Mouse (Mus musculus) heart, embryonic 15.5 days (tissue): ENCODE measurements at regions not wholly inside any gene's neighbourhood (a gene's known extent, or its start where the extent isn't known, plus 50 kb on each side); places are given as distances from the start of the nearest gene placed in this dataset.
A peak's percentile ranks its signal among the peaks of the same experiment; 100 is the strongest.

Experiments
- ATAC-seq: fragments of 200-750 bp; cut with Nextera tagmentation; replicated peaks from 2 replicates; pipeline ENCODE4 v1.8.0; 2017; ENCODE audit warnings: low read depth, moderate TSS enrichment; ENCODE audit not compliant: insufficient number of reproducible peaks, insufficient read depth, low FRiP score
- H3K27ac ChIP-seq: fragments of 300-500 bp; sonication (generic); 2 replicates; pipeline ENCODE4 v1.5.1; 2015; ENCODE audit warnings: mild to moderate bottlenecking, inconsistent platforms
- H3K27me3 ChIP-seq: fragments of 300-500 bp; sonication (generic); 2 replicates; pipeline ENCODE4 v1.6.1; 2015; ENCODE audit warnings: inconsistent platforms
- H3K36me3 ChIP-seq: fragments of 300-500 bp; sonication (generic); 2 replicates; pipeline ENCODE4 v1.6.1; 2015; ENCODE audit warnings: mild to moderate bottlenecking, inconsistent platforms
- H3K4me1 ChIP-seq: fragments of 300-500 bp; sonication (generic); replicated peaks from 2 replicates; pipeline ENCODE4 v1.6.1; 2015; ENCODE audit warnings: inconsistent platforms
- H3K4me2 ChIP-seq: fragments of 300-500 bp; sonication (generic); 2 replicates; pipeline ENCODE4 v1.6.1; 2015; ENCODE audit warnings: inconsistent platforms, mild to moderate bottlenecking, moderate library complexity
- H3K4me3 ChIP-seq: fragments of 300-500 bp; sonication (generic); 2 replicates; pipeline ENCODE4 v1.5.1; 2015; ENCODE audit warnings: mild to moderate bottlenecking, inconsistent platforms
- H3K9ac ChIP-seq: fragments of 300-500 bp; sonication (generic); 2 replicates; pipeline ENCODE4 v1.6.1; 2015; ENCODE audit warnings: mild to moderate bottlenecking, inconsistent platforms
- H3K9me3 ChIP-seq: fragments of 300-500 bp; sonication (generic); replicated peaks from 2 replicates; pipeline ENCODE4 v1.6.1; 2016; ENCODE audit warnings: inconsistent platforms
- WGBS: fragments of 180-500 bp; shearing (Covaris S2); methylation state at CpG from one replicate; pipeline ENCODE4 v1.1.7; 2015; ENCODE audit warnings: mixed read lengths; 5-methylcytosine and 5-hydroxymethylcytosine counted together

DNA sequence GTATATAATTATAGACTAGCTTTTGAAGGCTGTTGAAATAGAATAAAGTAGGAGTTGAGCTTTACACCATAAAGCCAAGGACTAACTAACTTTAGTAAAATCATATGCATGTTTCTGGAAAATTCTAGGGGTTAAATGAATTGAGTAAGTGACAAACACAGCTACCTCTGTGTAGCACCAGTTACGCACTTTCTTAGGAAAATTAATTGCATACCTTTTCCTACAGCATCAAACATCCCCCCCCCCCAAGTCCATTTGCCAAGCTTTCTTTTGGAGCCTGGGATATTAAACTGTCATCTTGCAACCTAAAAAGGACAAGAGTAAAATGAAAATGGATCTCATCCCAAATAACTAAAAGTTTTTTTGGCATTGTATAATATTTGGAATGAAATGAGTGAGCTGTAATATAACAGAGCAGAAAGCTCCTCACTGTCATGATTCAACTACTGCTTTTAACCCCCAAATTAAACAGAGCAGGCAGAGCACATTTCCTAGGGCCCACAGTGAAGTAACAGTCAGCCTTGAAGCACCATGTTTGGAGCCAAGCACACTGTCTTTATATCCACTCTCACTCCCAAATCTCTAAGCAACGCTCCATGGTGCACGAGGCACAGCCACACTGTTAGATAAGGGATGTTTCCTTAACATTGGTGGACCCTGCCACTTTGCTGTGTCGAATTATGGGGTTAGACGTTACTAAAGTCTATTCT is 210.9 kb upstream of the Rgmb start:
- H3K36me3 ChIP-seq = no peaks in the 10 kb centered on the region
- H3K4me3 ChIP-seq = no peak overlapping the region
- H3K9me3 ChIP-seq = no peaks in the 10 kb centered on the region
- no peaks in the 10 kb centered on the region for H3K27me3 ChIP-seq
- H3K4me1 ChIP-seq = 0 out of 2 replicates have a peak, but pooled peaks cover 3% of the 10 kb centered on the region
- H3K4me2 ChIP-seq = no peak overlapping the region
- no peak overlapping the region for H3K9ac ChIP-seq
- WGBS = 47% methylated on average over 5 of the region's 5 CpGs
- no peak overlapping the region for H3K27ac ChIP-seq
- no peak for ATAC-seq

DNA sequence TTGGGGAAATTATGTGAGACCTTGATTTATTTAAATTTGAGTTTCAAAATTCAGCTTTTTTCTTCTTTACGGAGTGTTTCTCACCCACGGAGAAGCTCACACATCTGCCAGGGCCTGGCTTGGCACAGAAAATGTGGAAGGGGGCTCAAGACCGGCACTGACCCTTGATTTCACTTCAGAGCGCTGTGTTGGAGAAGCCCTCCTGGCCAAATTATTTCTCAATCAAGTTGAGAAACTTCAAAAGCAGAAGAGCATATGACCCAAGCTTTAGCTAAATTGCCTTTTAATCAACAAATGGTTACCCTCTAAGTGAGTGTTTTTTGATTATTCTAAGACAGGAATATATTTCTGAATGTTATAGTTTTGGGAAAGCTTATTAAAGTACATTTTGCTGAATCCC is 197.2 kb upstream of the Rgmb start:
- ATAC-seq = no peak
- Histone ChIP-seq H3K9ac (no peak overlapping the region), H3K27me3 (no peaks in the 10 kb centered on the region), H3K36me3 (no peaks in the 10 kb centered on the region), H3K4me1 (no peaks in the 10 kb centered on the region), H3K4me2 (no peak overlapping the region), H3K9me3 (no peaks in the 10 kb centered on the region), H3K4me3 (no peak overlapping the region), H3K27ac (no peak overlapping the region)
- WGBS = 84% methylated on average over 4 of the region's 4 CpGs

DNA sequence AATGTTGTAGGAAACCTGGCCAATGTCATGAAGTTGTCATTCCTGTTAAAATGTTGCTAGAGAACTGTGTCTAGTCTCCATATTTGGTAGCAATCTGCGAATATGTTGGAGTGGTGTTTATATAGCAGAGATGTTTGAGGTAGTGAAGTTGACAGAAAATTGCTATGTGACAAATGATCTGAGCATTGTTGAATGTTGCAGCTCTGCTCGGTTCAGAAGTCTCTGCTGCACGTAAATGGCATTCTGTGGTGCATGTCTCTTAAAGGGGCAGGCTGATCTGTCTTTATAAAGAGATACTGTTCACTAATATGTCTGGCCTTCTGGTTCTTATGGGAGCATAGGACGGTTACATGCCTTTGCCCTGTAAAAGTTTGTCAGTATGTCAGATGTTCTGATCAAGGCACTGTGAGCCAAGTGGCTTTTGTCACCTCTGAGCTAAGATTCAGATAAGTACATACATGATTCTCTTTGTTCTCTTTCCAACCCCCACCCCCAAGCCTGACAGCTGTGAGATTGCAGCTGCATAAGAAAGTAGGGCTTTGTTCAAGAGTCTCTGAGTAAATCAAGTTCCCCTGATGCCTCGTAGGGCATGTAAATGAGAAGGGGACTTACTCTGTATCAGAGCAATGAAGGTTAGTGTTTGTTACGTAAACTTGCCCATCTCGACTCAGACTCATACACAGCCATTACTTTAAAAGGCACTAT is 174.2 kb upstream of the Rgmb start:
- no peaks in the 10 kb centered on the region for H3K36me3 ChIP-seq
- ATAC-seq = 0 out of 2 replicates have a peak, but pooled peaks have one; percentile 14
- 24% methylated on average over 7 of the region's 7 CpGs for WGBS
- peak overlapping the region; percentile 33; the same call in 1 of the 2 replicates for H3K27ac ChIP-seq
- no peak overlapping the region for H3K4me3 ChIP-seq
- no peak overlapping the region for H3K4me2 ChIP-seq
- H3K9me3 ChIP-seq = no peaks in the 10 kb centered on the region
- peaks cover 6% of the 10 kb centered on the region; the same call in 1 of the 2 replicates for H3K4me1 ChIP-seq
- no peak overlapping the region for H3K9ac ChIP-seq
- H3K27me3 ChIP-seq = no peaks in the 10 kb centered on the region

DNA sequence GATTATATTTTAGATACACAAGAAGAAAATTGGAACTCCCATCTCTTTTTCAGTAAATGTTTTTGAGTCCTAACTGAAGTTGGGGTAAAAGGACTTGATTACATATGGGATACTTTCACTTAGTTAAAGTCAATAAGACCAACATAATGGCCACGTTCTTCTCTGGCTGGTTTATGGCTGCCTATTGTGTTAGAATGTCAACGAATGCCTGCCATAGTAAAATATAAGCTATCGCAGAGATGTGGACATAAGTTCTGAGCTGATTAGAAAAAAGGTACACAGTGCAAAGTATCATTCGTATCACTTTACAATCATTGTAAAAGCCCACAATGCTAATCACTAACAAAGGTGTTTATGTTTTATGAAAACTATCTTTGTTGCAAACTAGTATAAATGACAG is 173.2 kb upstream of the Rgmb start:
- ATAC-seq = no peak
- H3K9ac ChIP-seq = no peak overlapping the region
- H3K4me1 ChIP-seq = peaks cover 6% of the 10 kb centered on the region; the same call in 1 of the 2 replicates
- no peak overlapping the region for H3K4me2 ChIP-seq
- 78% methylated on average over 4 of the region's 4 CpGs for WGBS
- no peaks in the 10 kb centered on the region for H3K36me3 ChIP-seq
- no peaks in the 10 kb centered on the region for H3K27me3 ChIP-seq
- H3K4me3 ChIP-seq = no peak overlapping the region
- H3K27ac ChIP-seq = no peak overlapping the region
- no peaks in the 10 kb centered on the region for H3K9me3 ChIP-seq

DNA sequence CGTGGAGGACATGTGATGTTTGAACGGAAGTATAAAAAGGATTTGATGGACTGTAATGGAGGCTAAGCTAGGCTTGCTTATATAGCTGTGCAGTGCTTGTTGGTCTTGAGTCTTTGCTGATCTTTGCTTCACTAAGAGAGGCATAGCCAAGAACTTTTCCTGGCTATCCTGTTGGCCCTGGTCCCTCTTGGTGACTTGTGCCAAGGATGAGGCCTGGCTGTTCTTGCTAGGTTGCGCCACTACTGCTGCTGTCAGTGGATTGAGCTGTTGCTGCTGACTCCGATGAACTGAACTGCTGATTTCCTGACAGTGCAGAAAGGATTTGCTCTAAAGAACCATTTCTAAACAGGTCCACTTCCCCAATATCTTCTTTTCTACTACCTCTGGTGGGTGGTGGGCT is 167.9 kb upstream of the Rgmb start:
- H3K4me1 ChIP-seq = peaks cover 6% of the 10 kb centered on the region
- 89% methylated on average over 4 of the region's 4 CpGs for WGBS
- H3K27me3 ChIP-seq = no peaks in the 10 kb centered on the region
- H3K9me3 ChIP-seq = no peaks in the 10 kb centered on the region
- no peak for ATAC-seq
- H3K27ac ChIP-seq = no peak overlapping the region
- H3K4me3 ChIP-seq = no peak overlapping the region
- H3K9ac ChIP-seq = no peak overlapping the region
- H3K36me3 ChIP-seq = no peaks in the 10 kb centered on the region
- no peak overlapping the region for H3K4me2 ChIP-seq

DNA sequence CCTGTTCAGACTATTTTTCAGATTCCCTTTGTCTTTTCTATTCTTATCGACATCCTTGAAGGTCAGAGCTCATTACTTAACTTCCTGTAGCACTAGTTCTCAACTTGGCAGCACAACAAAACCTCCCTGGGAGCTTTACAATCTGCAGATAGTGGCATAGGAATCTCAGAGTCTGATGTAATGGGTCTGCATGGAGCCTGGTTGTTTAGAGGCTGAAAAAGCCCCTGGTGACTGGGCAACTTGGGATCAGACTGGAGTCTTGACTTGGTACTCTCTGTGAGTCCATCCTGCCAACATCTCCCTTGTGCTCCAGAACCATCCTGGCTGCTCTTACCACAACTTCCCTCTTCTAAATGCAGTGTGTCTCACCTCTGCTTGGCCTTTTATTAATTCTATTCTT is 166.4 kb upstream of the Rgmb start:
- H3K4me2 ChIP-seq = no peak overlapping the region
- no peaks in the 10 kb centered on the region for H3K27me3 ChIP-seq
- H3K36me3 ChIP-seq = no peaks in the 10 kb centered on the region
- 20% methylated on average over 1 of the region's 1 CpGs for WGBS
- no peak for ATAC-seq
- H3K4me3 ChIP-seq = no peak overlapping the region
- no peaks in the 10 kb centered on the region for H3K9me3 ChIP-seq
- H3K9ac ChIP-seq = no peak overlapping the region
- peaks cover 6% of the 10 kb centered on the region for H3K4me1 ChIP-seq
- H3K27ac ChIP-seq = no peak overlapping the region

DNA sequence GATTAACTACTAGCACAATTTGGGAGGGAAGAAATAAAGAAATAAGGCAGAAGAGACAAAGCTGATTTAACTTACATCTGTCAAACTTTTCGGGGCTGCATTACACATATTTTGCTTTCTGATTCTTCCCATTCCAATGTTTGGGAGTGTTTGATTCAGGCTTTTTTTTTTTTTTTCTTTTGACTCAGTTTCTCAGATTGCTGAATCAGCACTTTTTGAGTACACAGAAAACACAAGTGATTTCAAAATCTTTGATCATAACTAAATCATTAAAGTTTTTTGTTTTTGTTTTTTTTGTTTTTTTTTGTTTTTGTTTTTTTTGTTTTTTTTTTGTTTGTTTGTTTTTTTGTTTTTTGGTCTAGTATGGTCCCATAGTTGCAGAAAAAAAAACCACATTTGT is 164.7 kb upstream of the Rgmb start:
- Histone ChIP-seq H3K4me1 (peaks cover 6% of the 10 kb centered on the region), H3K9me3 (no peaks in the 10 kb centered on the region), H3K4me3 (no peak overlapping the region), H3K27ac (no peak overlapping the region), H3K9ac (no peak overlapping the region), H3K4me2 (no peak overlapping the region), H3K27me3 (no peaks in the 10 kb centered on the region), H3K36me3 (no peaks in the 10 kb centered on the region)
- ATAC-seq = no peak
- 65% methylated on average over 1 of the region's 1 CpGs for WGBS

DNA sequence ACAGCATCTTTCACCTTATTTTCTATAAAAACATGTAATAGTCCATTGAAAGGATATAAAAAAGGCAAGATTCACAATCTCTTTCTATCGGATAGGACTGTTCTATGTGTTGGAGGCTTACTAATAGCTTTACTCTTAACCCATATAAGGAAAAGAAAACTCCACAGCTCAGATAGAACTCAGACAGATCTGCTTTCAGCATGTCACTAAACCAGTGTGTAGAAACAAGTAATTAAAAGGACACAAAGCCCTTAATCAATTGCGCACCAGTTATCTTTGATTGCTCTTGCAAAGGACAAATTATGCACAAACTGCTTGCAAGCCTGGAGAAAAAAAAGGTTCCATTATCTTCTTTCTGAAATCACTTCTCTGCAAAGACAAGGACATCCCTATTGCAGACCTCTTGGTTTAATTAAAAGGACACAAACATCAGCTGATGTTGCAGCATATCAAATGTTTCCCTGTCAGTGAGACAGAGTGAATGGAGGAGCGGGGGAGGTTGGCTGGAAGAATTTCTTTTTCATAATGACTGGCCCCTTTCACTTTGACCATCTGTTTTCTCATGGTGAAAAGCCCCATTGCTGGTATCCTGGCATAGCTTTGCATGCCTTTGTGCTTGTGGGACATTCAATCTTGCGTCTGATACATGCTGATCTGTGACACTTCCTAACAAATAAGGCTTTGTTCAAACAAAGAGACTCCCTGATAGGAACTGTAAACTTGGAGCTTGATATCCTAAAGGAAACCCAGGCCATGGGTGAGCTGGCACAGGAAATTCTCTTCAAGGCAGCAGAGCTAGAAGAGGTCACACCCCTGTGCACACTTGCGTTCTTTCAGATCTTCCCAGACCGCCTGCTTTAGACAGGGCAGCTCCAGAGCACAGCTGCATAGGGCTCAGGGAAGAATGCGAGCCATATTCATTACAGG is 162.8 kb upstream of the Rgmb start:
- Histone ChIP-seq H3K4me3 (no peak overlapping the region), H3K4me1 (peaks cover 6% of the 10 kb centered on the region), H3K9ac (no peak overlapping the region), H3K27me3 (no peaks in the 10 kb centered on the region), H3K27ac (no peak overlapping the region), H3K4me2 (no peak overlapping the region), H3K36me3 (no peaks in the 10 kb centered on the region), H3K9me3 (no peaks in the 10 kb centered on the region)
- 0 out of 2 replicates have a peak, but pooled peaks have one; percentile 53 for ATAC-seq
- WGBS = 40% methylated on average over 7 of the region's 7 CpGs

DNA sequence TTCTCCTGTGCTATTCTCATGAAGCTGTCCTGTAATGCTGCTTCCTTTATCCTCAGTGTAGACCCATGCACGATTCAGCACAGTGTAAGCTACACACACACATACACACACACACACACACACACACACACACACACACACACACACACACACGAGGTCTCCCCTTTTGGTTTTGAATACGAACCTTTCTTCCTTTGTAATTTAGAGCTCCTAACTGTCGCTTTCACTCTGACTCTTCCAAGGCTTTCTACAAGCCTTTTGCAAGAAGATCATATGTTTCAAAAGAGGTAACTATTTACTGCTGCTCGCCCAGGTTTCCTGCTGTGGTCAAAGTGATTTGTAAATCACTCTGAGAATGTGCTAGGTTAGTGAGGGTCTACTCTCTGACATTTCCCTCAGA is 161.1 kb upstream of the Rgmb start:
- H3K9ac ChIP-seq = no peak overlapping the region
- H3K27me3 ChIP-seq = no peaks in the 10 kb centered on the region
- H3K36me3 ChIP-seq = no peaks in the 10 kb centered on the region
- H3K9me3 ChIP-seq = no peaks in the 10 kb centered on the region
- H3K4me3 ChIP-seq = no peak overlapping the region
- WGBS = 57% methylated on average over 5 of the region's 5 CpGs
- no peak for ATAC-seq
- H3K4me2 ChIP-seq = no peak overlapping the region
- H3K4me1 ChIP-seq = peaks cover under 1% of the 10 kb centered on the region; the same call in 1 of the 2 replicates
- H3K27ac ChIP-seq = no peak overlapping the region

DNA sequence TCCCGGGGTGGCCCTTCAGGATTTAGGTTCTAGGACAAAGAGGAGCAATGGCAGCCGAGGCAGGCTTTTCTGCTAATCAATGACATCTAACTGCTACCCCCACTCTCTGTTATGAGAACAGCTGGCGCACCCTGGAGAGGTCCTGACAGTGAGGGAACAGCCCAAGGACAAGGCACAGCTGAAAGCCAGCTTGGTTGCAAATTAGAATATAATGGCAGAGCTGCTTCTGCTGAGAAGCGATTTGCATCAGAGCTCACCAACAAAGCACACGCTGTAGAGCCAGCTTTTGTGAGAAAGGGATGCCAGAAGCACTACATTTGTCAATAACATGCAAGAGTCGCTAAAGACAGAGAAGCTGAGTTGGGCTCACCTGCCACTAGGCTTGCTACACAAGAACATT is 159.5 kb upstream of the Rgmb start:
- ATAC-seq = no peak
- no peaks in the 10 kb centered on the region for H3K4me1 ChIP-seq
- H3K9me3 ChIP-seq = no peaks in the 10 kb centered on the region
- 38% methylated on average over 6 of the region's 6 CpGs for WGBS
- H3K4me3 ChIP-seq = no peak overlapping the region
- H3K36me3 ChIP-seq = no peaks in the 10 kb centered on the region
- no peak overlapping the region for H3K9ac ChIP-seq
- H3K4me2 ChIP-seq = no peak overlapping the region
- H3K27me3 ChIP-seq = no peaks in the 10 kb centered on the region
- H3K27ac ChIP-seq = no peak overlapping the region

DNA sequence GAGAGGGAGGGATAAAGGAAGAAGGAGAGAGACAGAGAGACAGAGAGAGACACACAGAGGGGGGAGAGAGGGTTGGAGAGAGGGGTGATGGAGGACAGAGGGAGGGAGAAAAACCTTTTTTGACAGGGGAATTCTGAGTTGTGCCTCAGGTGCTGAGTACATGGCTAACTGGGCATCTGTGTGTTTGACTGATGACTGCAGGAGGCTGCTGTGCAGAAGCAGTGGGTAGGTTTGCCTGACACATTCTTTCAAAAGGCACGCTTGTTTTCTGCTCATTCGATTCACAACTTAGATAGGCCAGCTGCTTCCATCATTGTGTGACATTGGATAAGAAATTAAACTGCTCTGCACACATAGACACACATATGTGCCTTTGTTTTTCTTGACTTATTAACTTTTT is 150.7 kb upstream of the Rgmb start:
- ATAC-seq = no peak
- no peaks in the 10 kb centered on the region for H3K4me1 ChIP-seq
- H3K4me3 ChIP-seq = no peak overlapping the region
- H3K4me2 ChIP-seq = no peak overlapping the region
- no peak overlapping the region for H3K27ac ChIP-seq
- H3K9ac ChIP-seq = no peak overlapping the region
- no peaks in the 10 kb centered on the region for H3K36me3 ChIP-seq
- H3K9me3 ChIP-seq = no peaks in the 10 kb centered on the region
- WGBS = 62% methylated on average over 2 of the region's 2 CpGs
- H3K27me3 ChIP-seq = no peaks in the 10 kb centered on the region
